Mouse (Mus musculus): ENCODE measurements around the gene Ano4. TPM values are rescaled to one million over a fixed set of nuclear protein-coding genes. Genes with fewer than 3 reads are reported as not detected.
"Not testable (repeated sequence)": the region's sequence is repeated elsewhere in the genome, so short reads cannot be mapped to it uniquely, and the experiment has no call there.

Gene Ano4
- total RNA-seq, 2 experiments from 2014 or later = 0.30 to 0.35 TPM

DNA sequence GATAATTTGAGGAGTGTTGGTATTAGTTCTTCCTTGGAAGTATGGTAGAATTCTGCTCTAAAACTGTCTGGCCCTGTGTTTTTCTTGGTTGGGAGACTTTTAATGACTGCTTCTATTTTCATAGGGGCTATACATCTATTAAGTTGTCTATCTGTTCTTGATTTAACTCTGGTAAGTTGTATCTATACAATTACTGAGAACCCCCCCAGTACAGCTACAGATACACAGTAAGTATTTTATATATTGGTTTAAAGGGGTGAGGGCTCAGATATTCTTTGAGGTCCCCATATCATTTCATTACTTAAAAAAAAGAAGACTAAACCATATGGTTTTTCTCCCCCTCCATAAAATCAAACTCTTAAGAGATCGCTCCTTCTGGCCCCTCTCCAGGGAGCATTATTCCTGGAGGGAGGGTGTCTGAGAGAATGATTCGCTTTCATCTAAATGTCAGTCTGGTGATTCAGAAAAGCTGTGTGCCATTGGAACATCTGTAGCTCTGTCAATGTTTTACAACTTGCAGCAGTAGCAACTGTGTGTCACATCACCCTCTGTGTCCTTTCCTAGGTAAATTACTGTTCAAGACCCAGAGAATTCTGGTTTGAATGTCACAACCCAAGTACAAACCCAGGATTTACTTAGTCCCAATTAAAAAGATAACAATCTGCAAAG is 189.6 kb downstream of the Ano4 start:
- no peak for DNase-seq (ENCODE audit: low spot score in 2 of 2)

DNA sequence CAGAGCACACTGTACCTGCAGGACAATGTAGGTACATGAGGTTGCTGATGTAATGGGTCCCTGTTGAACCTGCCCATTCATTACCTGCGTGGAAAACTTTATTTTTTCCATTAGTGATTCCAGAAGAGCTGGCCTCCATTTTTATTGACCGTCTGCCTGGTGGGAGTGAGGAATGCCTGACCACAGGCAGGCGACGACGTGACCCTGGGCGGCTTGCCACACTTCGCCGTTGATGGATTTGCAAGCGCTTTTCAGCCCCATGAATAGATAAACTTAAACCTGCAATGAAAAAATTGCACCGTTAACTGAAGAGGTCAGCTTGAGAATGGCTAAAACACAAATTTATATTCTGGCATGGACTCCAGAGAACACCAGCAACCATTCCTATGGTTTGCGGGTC is 195.4 kb downstream of the Ano4 start:
- DNase-seq (ENCODE audit: low spot score in 2 of 2) = no peak

DNA sequence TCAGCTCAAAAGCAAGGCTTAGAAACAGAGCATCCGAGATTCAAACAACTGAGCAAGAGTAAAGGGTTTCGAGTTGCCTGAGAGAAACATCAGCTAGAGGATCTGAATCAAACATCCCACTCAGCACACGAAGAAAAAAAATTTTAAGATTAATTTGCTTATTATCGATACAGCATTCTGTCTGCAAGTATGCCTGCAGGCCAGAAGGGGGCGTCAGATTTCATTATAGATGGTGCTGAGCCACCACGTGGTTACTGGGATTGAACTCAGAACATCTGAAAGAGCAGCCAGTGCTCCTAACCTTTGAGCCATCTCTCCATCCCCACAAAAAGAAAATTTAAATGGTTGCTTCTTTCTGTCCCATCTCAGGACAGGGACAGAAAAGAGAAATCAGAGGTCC is 223.2 kb downstream of the Ano4 start:
- no peak for DNase-seq (ENCODE audit: low spot score in 2 of 2)

DNA sequence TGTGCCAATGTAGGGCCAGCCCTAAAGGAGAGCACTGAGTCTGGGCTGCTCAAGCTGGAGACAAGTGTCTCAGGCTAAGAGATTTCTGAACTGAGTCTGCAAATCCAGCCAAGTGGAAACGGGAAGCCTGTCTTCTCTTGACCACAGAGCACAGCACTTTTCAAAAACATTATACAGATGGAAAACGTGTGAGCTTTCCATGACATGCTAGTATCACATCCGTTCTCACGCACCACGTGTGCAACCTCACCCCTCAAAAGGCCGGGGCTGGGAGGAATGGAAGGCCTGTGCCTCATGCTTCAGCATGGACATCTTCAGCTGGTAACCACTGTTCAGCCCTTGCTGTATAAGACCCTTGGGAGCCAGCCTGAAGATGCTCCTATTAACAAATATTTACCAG is 230.2 kb downstream of the Ano4 start:
- DNase-seq (ENCODE audit: low spot score in 2 of 2) = no peak

DNA sequence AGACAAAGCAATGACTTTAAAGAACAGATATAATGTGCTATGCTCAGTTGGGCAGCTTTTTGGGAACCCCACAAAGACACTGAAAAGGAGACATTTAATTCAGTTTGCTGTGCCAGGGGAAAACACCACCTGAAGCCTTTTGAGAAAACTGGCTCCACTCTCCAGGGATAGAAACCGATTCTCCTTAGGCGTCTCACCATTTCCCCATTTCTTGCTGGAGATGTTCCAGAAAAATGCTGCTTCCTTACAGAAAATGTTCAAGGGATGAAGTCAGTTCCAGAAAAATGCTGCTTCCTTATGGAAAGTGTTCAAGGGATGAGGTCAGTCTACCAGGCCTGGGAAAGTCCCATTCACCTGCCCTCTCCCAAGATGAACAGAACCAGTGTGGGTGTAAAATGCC is 233.1 kb downstream of the Ano4 start:
- no peak for DNase-seq (ENCODE audit: low spot score in 2 of 2)

DNA sequence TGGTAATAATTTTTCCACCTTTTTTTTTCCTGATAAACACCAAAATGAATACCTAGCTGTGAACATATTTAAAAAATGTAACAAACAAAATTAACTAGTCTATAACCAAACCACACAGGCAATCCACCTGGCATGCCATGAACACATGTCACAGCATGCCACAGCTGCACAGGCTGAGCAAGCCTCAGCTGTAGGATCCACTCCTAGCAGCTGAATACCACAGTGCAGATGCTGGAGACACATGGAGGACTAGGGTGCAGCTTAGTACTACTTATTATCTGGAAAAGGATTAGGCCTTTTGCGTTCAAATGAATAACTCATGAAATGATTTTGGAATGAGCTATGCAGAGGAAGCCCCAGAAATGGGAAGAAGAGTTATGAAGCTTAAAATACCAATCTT is 233.6 kb downstream of the Ano4 start:
- no peak for DNase-seq (ENCODE audit: low spot score in 2 of 2)

DNA sequence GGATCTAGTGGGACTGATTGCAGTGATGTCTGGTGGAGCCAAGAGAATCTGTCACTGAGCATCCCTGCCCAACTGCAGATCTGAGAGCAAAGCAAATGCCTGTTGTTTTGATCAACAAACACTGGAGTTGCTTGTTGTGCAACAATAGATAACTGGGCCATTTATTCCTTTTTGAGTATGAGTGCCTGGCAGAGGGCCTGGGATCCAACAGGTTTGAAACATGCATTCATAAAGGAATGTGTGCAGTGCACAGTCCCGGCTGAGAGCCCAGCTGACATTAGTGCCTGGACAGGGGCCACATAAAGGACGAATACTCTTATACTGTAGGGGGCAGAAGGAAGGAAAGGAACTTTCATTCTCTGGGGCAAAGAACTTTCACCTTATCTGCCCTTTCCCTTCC is 241.0 kb downstream of the Ano4 start:
- no peak for DNase-seq (ENCODE audit: low spot score in 2 of 2)

DNA sequence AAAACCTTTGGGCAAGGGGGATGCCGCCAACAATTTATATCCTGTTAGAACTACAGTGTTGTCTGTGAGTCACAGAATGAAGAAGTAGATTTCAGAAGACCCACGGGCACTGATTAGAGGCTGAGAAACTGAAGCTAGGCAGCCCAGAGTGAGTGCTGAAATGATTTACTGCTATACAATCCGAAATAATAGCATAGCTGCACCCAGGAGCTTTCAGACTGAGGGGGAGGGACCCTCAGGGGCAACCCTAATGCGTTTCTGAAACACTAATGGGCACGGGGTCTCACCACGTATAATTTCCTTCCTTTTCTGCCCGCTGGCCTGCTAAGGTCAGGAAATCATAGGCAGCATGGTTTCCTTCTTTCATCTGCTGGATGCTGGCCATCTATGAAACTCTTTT is 242.5 kb downstream of the Ano4 start:
- no peak for DNase-seq (ENCODE audit: low spot score in 2 of 2)

DNA sequence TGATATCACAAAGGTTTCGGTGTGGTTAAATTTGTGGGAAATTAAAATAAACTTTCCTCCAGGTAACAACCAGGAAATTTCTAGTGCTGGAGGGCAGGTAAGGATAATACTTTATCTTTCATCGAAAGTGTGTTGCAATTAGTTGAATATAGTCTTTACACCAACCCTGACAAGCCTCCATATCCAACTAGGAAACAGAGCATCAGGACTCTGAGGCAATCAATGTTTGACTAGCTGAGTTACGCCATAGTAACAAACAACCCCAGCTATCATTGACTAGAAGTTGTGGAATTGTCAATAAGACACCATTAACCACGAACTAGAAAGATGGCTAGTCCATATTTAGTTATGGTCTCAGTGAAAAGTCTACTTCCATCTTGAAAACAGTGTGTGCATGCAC is 246.4 kb downstream of the Ano4 start:
- DNase-seq (ENCODE audit: low spot score in 2 of 2) = no peak

DNA sequence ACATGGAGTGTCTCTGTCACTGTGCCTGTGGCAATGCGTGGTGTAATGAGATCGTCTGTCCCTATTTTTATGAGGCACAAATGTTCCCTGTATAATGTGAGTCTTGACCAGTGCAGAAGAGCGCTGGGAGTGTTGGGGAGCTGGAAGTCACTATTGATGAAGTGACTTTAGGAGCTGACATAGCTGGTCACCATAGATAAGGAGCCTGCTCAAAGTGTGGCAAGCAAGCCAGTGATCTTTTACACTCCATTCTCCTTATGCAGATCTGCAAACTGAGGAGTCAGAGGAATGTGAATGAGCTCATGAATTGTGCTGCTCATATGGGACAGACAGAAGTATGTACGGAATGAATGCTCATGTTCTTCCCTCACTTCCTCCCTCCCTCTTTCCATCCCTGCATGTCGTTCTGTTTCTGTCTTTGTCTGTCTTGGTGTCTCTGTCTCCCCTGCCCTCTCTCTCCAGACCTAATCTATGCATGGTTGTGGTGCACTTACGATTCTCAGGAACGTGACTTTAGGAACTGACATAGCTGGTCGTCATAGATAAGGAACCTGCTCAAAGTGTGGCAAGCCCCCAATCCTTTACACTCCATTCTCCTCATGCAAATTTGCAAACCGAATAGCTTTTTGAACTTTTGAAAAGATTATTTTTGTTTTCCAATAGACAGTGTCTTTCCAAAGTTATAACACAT is 252.1 kb downstream of the Ano4 start:
- no peak for DNase-seq (ENCODE audit: low spot score in 2 of 2)

DNA sequence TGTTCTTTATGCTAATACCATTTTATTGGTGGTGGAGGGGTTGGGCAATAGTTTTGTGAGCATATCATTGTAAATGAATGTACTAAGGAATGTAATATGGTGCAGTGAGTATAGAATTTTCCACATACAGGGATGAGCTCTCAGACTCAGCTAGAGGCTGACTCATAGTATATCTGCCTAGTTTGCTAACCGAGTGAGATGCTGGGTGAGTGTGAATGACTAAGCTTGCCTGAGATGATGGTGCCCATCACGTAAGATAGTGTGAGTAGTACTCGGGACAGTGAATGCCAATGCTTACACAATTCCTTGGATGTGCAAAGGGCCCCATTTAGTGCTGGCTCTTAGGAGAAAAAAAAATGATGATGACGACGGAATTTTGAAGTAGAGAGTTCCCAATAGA is 267.1 kb downstream of the Ano4 start:
- no peak for DNase-seq (ENCODE audit: low spot score in 2 of 2)

DNA sequence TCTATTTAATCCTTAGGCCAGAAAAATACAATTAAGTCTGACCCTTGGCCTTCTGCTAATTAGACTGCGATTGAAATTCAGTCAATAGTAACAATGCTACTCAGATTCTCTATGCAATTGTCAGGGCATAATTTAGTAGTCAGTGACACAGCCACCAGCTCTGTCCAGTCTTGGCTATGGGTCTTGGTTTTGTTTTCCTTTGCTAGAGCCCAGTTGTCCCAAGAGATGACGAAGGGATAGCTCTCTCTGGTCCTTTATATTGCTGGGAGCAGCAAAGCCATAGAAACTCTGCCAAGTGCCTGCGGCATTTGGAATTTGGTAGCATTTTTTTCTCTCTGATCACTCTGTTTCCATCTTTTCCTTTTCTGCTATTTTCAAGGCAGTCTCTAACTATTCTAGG is 288.7 kb downstream of the Ano4 start:
- DNase-seq (ENCODE audit: low spot score in 2 of 2) = no peak

DNA sequence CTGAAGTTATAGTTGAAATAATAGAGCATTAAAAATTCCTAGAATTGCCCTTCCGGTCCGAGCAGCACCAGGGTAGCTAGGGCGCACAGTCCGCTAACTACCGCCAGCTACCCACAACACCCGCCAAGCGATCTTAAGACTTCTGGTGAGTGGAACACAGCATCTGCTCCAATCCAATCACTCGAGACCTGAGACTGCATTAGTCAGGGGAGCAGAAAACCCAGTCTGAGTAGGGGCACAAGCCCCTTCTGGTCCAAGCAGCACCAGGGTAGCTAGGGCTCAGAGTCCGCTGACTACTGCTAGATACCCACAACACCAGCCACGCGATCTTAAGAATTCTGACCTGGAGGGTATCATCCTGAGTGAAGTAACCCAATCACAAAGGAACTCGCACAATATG is 299.6 kb downstream of the Ano4 start:
- not testable (repeated sequence) for DNase-seq (ENCODE audit: low spot score in 2 of 2)

DNA sequence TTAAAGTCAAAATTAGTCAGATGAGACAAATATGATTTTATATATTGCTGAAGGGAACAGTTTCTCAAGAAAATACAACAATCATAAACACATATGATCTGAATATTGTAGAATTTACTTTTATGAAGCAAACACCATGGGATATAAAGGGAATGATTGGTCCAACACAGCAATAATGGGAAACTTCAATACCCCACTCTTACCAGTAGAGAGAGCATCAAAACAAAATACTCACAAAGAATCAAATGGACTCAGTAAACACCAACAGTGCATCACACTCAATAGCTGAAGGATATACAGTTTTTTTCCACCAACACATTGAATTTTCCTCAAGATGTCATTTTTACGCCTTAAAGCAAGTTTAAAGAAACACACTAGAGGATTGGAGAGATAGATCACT is 300.4 kb downstream of the Ano4 start:
- DNase-seq (ENCODE audit: low spot score in 2 of 2) = no peak

DNA sequence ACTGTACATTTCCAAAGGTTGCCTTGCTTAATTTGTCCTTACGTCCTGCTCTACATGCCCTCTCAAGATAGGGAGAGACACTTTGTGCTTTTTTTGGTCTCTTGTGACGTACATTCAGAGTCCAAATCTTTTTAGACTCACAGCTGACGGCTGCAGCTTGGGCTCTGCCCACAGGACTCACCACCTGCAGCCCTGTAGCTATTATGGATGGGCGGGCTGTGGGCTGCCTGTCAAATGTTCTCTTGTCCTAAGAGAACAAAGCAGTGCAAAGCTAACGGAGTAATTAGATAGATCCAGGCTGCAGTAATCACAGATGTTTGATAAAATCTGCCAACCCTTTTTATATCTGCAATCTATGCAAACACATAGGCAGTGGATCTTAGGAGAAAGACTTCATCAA is 325.6 kb downstream of the Ano4 start:
- DNase-seq (ENCODE audit: low spot score in 2 of 2) = no peak

DNA sequence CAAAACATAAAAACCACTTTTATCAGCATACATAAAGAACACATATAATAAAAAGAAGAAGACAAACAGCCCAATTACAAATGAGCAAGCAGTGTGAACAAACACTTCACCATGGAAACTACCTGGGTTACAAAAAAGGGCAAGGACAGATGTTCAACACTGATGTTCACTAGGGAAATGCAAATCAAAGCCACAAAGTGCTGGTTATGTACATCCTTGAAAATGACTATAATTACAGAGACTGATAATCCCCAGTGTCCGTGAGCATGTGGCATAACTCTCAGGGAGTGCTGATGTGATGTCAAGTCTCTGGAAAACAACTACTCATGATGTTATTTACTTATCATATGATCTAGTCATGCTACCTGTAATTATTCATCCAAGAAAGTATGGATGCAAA is 336.3 kb downstream of the Ano4 start:
- no peak for DNase-seq (ENCODE audit: low spot score in 2 of 2)

DNA sequence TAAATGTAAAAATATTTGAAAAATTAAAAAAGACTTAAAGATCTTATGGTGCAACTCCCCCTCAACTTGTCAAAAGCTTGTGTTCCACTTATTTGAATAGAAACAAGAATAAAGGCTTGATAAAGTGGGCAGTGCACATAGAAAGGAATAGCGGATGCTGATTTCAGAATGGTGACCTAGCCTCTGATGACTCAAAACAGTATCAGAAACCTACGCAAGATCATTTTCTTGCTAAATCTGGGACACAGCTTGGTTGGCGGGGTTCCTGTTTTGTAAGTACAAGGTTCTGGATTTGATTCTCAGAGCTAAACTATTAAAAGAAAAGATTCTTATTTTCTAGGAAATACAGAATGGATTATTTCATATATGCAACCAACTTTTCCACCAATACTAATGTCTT is 340.0 kb downstream of the Ano4 start:
- no peak for DNase-seq (ENCODE audit: low spot score in 2 of 2)

DNA sequence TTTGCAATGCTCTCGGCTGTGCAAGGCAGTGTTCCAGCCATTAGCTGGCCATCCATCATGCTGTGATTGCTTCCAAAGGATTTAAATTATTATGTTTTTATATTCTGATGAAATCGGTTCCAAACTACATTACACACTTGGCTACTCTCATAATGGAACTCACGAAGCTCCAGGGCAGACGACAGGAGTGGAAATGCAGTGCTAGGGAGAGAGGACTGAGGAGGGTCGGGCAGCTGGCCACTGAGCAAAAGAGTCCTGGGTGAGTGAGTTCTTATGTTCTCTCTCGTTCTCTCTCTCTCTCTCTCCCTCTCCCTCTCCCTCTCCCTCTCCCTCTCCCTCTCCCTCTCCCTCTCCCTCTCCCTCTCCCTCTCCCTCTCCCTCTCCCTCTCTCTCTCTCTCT is 357.6 kb downstream of the Ano4 start:
- no peak for DNase-seq (ENCODE audit: low spot score in 2 of 2)

DNA sequence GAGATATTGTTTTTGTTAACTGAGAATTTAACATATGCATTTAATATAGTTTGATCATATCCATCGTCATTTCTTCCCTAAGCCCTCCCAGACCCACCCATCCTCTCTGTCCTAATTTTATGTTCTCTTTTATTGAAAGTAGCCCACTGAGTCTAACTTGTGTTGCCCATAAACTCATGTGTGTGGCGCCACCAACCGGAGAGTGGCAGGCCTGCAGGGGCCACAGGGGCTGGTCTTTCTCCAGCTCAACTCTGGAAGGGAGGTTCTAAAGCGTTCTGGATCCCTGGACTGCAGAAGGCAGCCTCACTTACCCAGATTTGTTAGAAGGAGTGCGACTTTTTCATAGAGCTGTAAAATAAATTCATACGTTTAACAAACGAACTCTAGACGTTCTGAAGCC is 361.1 kb downstream of the Ano4 start:
- peak; percentile 52 to 62 for DNase-seq (ENCODE audit: low spot score in 2 of 2)

DNA sequence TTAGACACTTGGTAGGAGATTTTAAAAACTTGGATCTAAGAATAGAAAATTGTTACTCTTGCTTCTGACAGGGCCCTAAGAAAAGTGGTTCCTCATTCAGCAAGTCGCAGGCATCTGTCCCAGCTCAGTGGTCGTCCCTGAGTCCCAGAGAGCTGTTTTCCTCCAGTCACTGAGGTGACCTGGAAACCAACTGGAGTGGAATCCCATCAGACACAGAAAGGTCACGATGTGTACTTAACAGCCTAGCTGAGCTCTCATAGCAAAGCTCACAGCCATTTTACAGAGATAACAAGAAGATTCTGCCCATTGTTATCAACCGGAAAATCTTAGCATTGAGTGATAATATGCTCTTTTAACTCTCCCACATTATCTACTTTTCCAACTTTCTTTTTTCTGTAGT is 365.1 kb downstream of the Ano4 start:
- DNase-seq (ENCODE audit: low spot score in 2 of 2) = no peak

DNA sequence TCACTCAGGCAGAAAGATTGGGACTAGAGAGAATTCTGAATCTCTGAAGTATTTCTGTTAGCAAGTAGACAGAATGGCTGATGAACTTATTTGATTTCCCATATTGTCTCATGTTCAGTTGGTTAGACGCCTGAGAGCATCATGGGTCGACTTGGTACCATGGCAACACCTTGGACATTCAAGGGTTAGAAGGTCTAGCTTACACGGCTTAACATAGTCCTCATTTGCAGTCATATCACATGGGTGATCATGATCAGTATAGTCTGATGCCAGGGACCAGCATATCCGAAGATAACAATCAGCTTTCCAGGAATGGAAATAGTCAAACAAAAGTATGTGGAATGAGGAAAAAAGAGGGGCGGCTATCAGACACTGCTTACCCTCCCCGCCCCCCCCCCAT is 365.6 kb downstream of the Ano4 start:
- DNase-seq (ENCODE audit: low spot score in 2 of 2) = no peak

DNA sequence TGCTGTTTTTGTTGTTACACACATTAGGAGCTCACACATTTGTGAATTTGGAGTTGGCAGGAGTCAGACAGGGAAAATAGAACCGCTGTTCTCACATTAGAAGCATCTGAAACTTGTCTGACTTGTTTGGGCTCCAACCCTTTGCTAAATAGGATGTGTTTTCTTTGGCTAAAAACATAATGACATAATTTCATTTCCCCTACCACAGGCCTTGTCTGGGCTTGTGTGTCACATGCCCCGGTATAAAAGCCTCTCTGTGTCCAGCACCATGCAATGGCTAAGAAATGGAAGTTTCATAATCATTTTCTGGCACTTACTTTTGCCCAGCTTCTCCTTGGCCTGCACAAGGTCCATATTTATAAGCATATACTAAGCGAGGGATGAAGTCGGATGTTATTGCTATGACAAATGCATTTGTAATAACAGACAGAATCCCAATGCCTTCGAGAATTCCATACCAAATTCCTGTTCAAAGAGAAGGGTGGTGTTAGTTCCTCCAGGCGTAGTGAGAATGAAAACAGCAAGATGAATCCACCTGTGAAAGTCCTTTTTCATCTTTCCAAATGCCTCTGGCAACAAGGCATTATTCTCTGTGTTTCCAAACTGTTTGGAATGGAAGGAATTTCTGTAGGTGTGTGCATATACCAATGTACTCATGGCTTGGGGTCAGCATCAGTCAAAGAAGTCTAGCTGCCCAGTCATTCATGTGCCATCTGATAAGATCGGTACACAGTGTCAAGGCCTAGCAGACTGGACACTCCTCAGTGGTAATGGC is 373.4 kb downstream of the Ano4 start:
- no peak for DNase-seq (ENCODE audit: low spot score in 2 of 2)
